In genomic region chr12:102703441-102703840, GRCm38 (mm10) we compare ENCODE assay signal across 8 mouse cellular contexts. TPM values are rescaled to one million over a fixed set of nuclear protein-coding genes. Genes with fewer than 3 reads are reported as not detected.
DNase-seq lines count a peak whose midpoint lies in the region; ATAC-seq lines count a peak whose summit lies in the region.

No protein-coding gene starts in this region.

- DNase-seq in cerebellum, adult 11-12 months: peak; percentile 72
- DNase-seq in cerebellum, adult 9-10 months: no peak
- DNase-seq in ovary, postnatal 10 days (ENCODE audit: low spot score): no peak
- DNase-seq in layer of hippocampus, adult 9-10 months (ENCODE audit: low spot score): no peak

- H3K4me1 ChIP-seq in megakaryocyte, embryonic 14.5 days: peaks cover 77% of the 10 kb centered on the region
- H3K4me1 ChIP-seq in limb, embryonic 12.5 days (replicated peaks): peaks cover 53% of the 10 kb centered on the region
- peaks cover 38% of the 10 kb centered on the region for H3K4me1 ChIP-seq in stomach, embryonic 14.5 days (ENCODE audit: control insufficient read depth, insufficient read depth, low read length)

- H3K4me2 ChIP-seq in limb, embryonic 12.5 days: peak overlapping the region; percentile 95
- H3K4me2 ChIP-seq in stomach, embryonic 14.5 days (replicated peaks; ENCODE audit: low read depth, low read length): peak overlapping the region; percentile 93

- no peaks in the 10 kb centered on the region for H3K9me3 ChIP-seq in megakaryocyte, embryonic 14.5 days
- H3K9me3 ChIP-seq in limb, embryonic 12.5 days: no peaks in the 10 kb centered on the region
- no peaks in the 10 kb centered on the region for H3K9me3 ChIP-seq in stomach, embryonic 14.5 days (ENCODE audit: control insufficient read depth, low read depth, low read length)

- H3K4me3 ChIP-seq in megakaryocyte, embryonic 14.5 days (replicated peaks): peak overlapping the region; percentile 94
- H3K4me3 ChIP-seq in limb, embryonic 12.5 days (replicated peaks): peak overlapping the region; percentile 76
- peak overlapping the region; percentile 71 for H3K4me3 ChIP-seq in stomach, embryonic 14.5 days (ENCODE audit: low read depth, low read length)

- H3K27ac ChIP-seq in limb, embryonic 12.5 days: 0 out of 2 replicates have a peak overlapping the region, but pooled peaks have one; percentile 1
- 0 out of 2 replicates have a peak overlapping the region, but pooled peaks have one; percentile 15 for H3K27ac ChIP-seq in stomach, embryonic 14.5 days (ENCODE audit: low read length)

- 0 out of 2 replicates have a peak overlapping the region, but pooled peaks have one; percentile 13 for H3K9ac ChIP-seq in limb, embryonic 12.5 days (replicated peaks)
- peak overlapping the region; percentile 25; the same call in 1 of the 2 replicates for H3K9ac ChIP-seq in stomach, embryonic 14.5 days (replicated peaks; ENCODE audit: low read depth, low read length)

- H3K36me3 ChIP-seq in megakaryocyte, embryonic 14.5 days (replicated peaks; ENCODE audit: low read length): no peaks in the 10 kb centered on the region
- H3K36me3 ChIP-seq in limb, embryonic 12.5 days: no peaks in the 10 kb centered on the region
- H3K36me3 ChIP-seq in stomach, embryonic 14.5 days (ENCODE audit: control insufficient read depth, insufficient read depth, low read length): no peaks in the 10 kb centered on the region

- ATAC-seq in megakaryocyte, adult 5-6 weeks (ENCODE audit: poor library complexity, severe bottlenecking): no peak
- ATAC-seq in limb, embryonic 12.5 days (ENCODE audit: insufficient number of reproducible peaks, insufficient read depth, low FRiP score, low TSS enrichment, low read depth): no peak
- ATAC-seq in stomach, embryonic 14.5 days (ENCODE audit: insufficient number of reproducible peaks, insufficient read depth, low FRiP score, low read depth): no peak

- 41% methylated on average over 6 of the region's 6 CpGs for WGBS in limb, embryonic 12.5 days
- WGBS in stomach, embryonic 14.5 days: 44% methylated on average over 6 of the region's 6 CpGs

- H3K27me3 ChIP-seq in megakaryocyte, embryonic 14.5 days (replicated peaks): peaks cover 1% of the 10 kb centered on the region
- peaks cover 9% of the 10 kb centered on the region for H3K27me3 ChIP-seq in limb, embryonic 12.5 days
- H3K27me3 ChIP-seq in stomach, embryonic 14.5 days (ENCODE audit: control insufficient read depth, insufficient read depth, low read length): no peaks in the 10 kb centered on the region

RNA-seq across cellular contexts. Expression of gene Itpk1, which starts 1.3 kb away (rescaled TPM):
- polyA plus RNA-seq in megakaryocyte, embryonic 14.5 days (2012; ENCODE audit: insufficient read depth, low replicate concordance): 15.7 and 19.2 TPM in 2 replicates
- total RNA-seq in megakaryocyte, adult 5-6 weeks (2015): 10.4 and 10.7 TPM in 2 replicates
- 14.0 and 16.6 TPM in 2 replicates for total RNA-seq in megakaryocyte, adult 5-6 weeks (2017)
- polyA plus RNA-seq in limb, embryonic 12.5 days (2016; fragmentation: Nextera tagmentation; extraction: Ambion mirVana): 8.9 and 9.8 TPM in 2 replicates
- polyA plus RNA-seq in stomach, embryonic 14.5 days (2014; fragmentation: Nextera tagmentation; extraction: Ambion mirVana): 15.9 and 17.1 TPM in 2 replicates

RNA-seq across cellular contexts. Expression of gene Moap1, which starts 40.0 kb away (rescaled TPM):
- 3.3 TPM in 1 of 2 replicates, not detected in the other for polyA plus RNA-seq in megakaryocyte, embryonic 14.5 days (2012; ENCODE audit: insufficient read depth, low replicate concordance)
- 7.1 and 10.4 TPM in 2 replicates for total RNA-seq in megakaryocyte, adult 5-6 weeks (2015)
- 9.9 and 12.2 TPM in 2 replicates for total RNA-seq in megakaryocyte, adult 5-6 weeks (2017)
- 26.0 and 34.1 TPM in 2 replicates for polyA plus RNA-seq in limb, embryonic 12.5 days (2016; fragmentation: Nextera tagmentation; extraction: Ambion mirVana)
- 20.6 and 22.9 TPM in 2 replicates for polyA plus RNA-seq in stomach, embryonic 14.5 days (2014; fragmentation: Nextera tagmentation; extraction: Ambion mirVana)

RNA-seq across cellular contexts. Expression of gene Tmem251, which starts 40.1 kb away (rescaled TPM):
- polyA plus RNA-seq in megakaryocyte, embryonic 14.5 days (2012; ENCODE audit: insufficient read depth, low replicate concordance): 1.2 and 2.4 TPM in 2 replicates
- 13.4 and 13.9 TPM in 2 replicates for total RNA-seq in megakaryocyte, adult 5-6 weeks (2015)
- total RNA-seq in megakaryocyte, adult 5-6 weeks (2017): 9.7 and 11.4 TPM in 2 replicates
- 11.1 and 11.5 TPM in 2 replicates for polyA plus RNA-seq in limb, embryonic 12.5 days (2016; fragmentation: Nextera tagmentation; extraction: Ambion mirVana)
- polyA plus RNA-seq in stomach, embryonic 14.5 days (2014; fragmentation: Nextera tagmentation; extraction: Ambion mirVana): 12.2 and 13.8 TPM in 2 replicates

RNA-seq across cellular contexts. Expression of gene Gm28051, which starts 54.1 kb away (rescaled TPM):
- not detected in 2 replicates for polyA plus RNA-seq in megakaryocyte, embryonic 14.5 days (2012; ENCODE audit: insufficient read depth, low replicate concordance)
- total RNA-seq in megakaryocyte, adult 5-6 weeks (2015): not detected in 2 replicates
- not detected in 2 replicates for total RNA-seq in megakaryocyte, adult 5-6 weeks (2017)
- not detected in 2 replicates for polyA plus RNA-seq in limb, embryonic 12.5 days (2016; fragmentation: Nextera tagmentation; extraction: Ambion mirVana)
- polyA plus RNA-seq in stomach, embryonic 14.5 days (2014; fragmentation: Nextera tagmentation; extraction: Ambion mirVana): not detected in 2 replicates

RNA-seq across cellular contexts. Expression of gene Gon7, which starts 54.2 kb away (rescaled TPM):
- 10.4 TPM in 1 of 2 replicates, not detected in the other for polyA plus RNA-seq in megakaryocyte, embryonic 14.5 days (2012; ENCODE audit: insufficient read depth, low replicate concordance)
- total RNA-seq in megakaryocyte, adult 5-6 weeks (2015): 22.2 and 26.1 TPM in 2 replicates
- 14.0 and 29.9 TPM in 2 replicates for total RNA-seq in megakaryocyte, adult 5-6 weeks (2017)
- polyA plus RNA-seq in limb, embryonic 12.5 days (2016; fragmentation: Nextera tagmentation; extraction: Ambion mirVana): 39.9 and 46.3 TPM in 2 replicates
- 28.2 and 29.6 TPM in 2 replicates for polyA plus RNA-seq in stomach, embryonic 14.5 days (2014; fragmentation: Nextera tagmentation; extraction: Ambion mirVana)
